Mouse (Mus musculus) liver, adult 2 months (tissue): ENCODE data around the gene Gorasp1. TPM values are rescaled to one million over a fixed set of nuclear protein-coding genes. Genes with fewer than 3 reads are reported as not detected.

ENCODE experiments used
- DNase-seq: peaks from one replicate; pipeline ENCODE4 v3.0.0-alpha.2; 2011; ENCODE audit warnings: low read depth, low spot score; ENCODE audit errors: extremely low read depth
- H3K27ac ChIP-seq: fragments of 200-500 bp; replicated peaks from 2 replicates; pipeline ENCODE4 v1.5.1; 2012; ENCODE audit warnings: low read depth, mild to moderate bottlenecking, control low read depth, inconsistent platforms, low read length; ENCODE audit not compliant: insufficient read depth
- H3K27me3 ChIP-seq: fragments of 200-500 bp; 2 replicates; pipeline ENCODE4 v1.6.1; 2012; ENCODE audit warnings: mild to moderate bottlenecking, moderate library complexity, low read length, inconsistent platforms; ENCODE audit not compliant: control insufficient read depth, insufficient read depth
- H3K36me3 ChIP-seq: fragments of 200-500 bp; 2 replicates; pipeline ENCODE4 v1.6.1; 2012; ENCODE audit warnings: low read length, inconsistent platforms; ENCODE audit not compliant: control insufficient read depth, insufficient read depth
- H3K4me1 ChIP-seq: fragments of 200-500 bp; 2 replicates; pipeline ENCODE4 v1.6.1; 2011; ENCODE audit warnings: low read length; ENCODE audit not compliant: control insufficient read depth, insufficient read depth
- H3K4me3 ChIP-seq: fragments of 200-500 bp; 2 replicates; pipeline ENCODE4 v1.5.1; 2011; ENCODE audit warnings: low read depth, mild to moderate bottlenecking, control low read depth, low read length, moderate library complexity; ENCODE audit not compliant: insufficient read depth
- H3K79me2 ChIP-seq: fragments of 200-500 bp; 2 replicates; pipeline ENCODE4 v1.6.1; 2012; ENCODE audit warnings: inconsistent platforms, mild to moderate bottlenecking, low read length, moderate library complexity; ENCODE audit not compliant: control insufficient read depth, insufficient read depth
- H3K9ac ChIP-seq: fragments of 200-500 bp; 2 replicates; pipeline ENCODE4 v1.6.1; 2012; ENCODE audit warnings: low read depth, mild to moderate bottlenecking, control low read depth, inconsistent platforms, low read length
- CTCF ChIP-seq: fragments of 200-500 bp; IDR thresholded peaks from 2 replicates; pipeline ENCODE4 v1.5.1; 2011; ENCODE audit warnings: low read depth, low read length, control low read depth
- POLR2A ChIP-seq: fragments of 200-500 bp; IDR thresholded peaks from 2 replicates; pipeline ENCODE4 v1.6.1; 2011; ENCODE audit warnings: low read length, control low read depth; ENCODE audit not compliant: insufficient read depth; ENCODE audit errors: extremely low read depth
- WGBS: fragments of 180-500 bp; shearing (Covaris S2); methylation state at CpG from one replicate; pipeline ENCODE4 v1.1.7; 2018; 5-methylcytosine and 5-hydroxymethylcytosine counted together
- polyA plus RNA-seq: library from polyadenylated mRNA; depleted of rRNA; stranded (reverse); fragments of >200 nt; gene quantifications from 2 replicates; pipeline ENCODE4 v1.2.3, GENCODE M21; 2012; rRNA removed
- total RNA-seq: library from RNA; depleted of rRNA; stranded (reverse); fragments of >200 nt; gene quantifications from 2 replicates; pipeline ENCODE4 v1.2.3, GENCODE M21; 2014; rRNA removed

Gorasp1 gene
- total and polyA plus RNA-seq, 2 experiments, result 10.9 to 18.1 TPM

- DNase-seq, result no peak
- Histone ChIP-seq H3K4me3 (no peak overlapping the region), H3K36me3 (no peaks in the 10 kb centered on the region), H3K9ac (no peak overlapping the region), H3K27me3 (no peaks in the 10 kb centered on the region), H3K79me2 (no peaks in the 10 kb centered on the region), H3K4me1 (no peaks in the 10 kb centered on the region), H3K27ac (no peak overlapping the region)
- TF ChIP-seq POLR2A (no peak), CTCF (no peak)
- 75% methylated on average over 2 of the region's 2 CpGs for WGBS
Measured at GRCm38 (mm10) chr9:119888843-119889246, 48.5 kb downstream of the Gorasp1 start.

DNA sequence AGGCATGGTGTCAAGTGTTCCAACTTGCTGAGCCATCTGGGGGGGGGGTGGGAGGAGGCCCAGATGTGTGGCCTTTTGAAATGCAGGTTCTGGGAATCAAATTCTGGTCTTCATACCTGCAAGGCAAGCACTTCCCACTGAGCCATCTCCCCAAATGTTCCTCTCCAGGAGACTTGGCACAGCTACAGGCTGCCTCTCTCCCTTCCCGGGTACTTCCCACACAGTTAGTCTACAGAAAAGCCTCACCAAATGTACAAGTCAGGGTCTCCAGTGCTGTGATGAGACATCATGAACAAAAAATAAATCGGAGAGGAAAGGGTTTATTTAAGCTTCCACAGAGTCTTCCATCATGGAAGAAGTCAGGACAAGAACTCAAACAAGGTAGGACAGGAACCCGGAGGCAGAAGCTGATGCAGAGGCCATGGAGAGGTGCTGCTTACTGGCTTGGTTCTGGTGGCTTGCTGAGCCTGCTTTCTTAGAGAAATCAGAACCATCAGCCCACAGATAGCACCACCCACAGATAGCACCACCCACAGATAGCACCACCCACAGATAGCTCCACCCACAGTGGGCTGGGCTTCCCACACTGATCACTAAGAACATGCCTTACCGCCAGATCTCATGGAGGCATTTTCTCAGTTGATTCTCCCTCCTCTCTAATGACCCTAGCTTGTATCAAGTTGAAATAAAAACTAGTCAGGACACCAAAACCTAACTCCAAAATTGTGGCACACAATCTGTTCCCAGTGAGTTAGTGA lies 50.0 kb downstream of the Gorasp1 start:
- H3K36me3 ChIP-seq, result no peaks in the 10 kb centered on the region
- no peaks in the 10 kb centered on the region for H3K4me1 ChIP-seq
- 79% methylated on average over 4 of the region's 4 CpGs for WGBS
- peak; percentile 39 for DNase-seq
- no peak for TF ChIP-seq CTCF
- no peak for TF ChIP-seq POLR2A
- H3K27me3 ChIP-seq, result no peaks in the 10 kb centered on the region
- no peaks in the 10 kb centered on the region for H3K79me2 ChIP-seq
- no peak overlapping the region for H3K27ac ChIP-seq
- no peak overlapping the region for H3K9ac ChIP-seq
- H3K4me3 ChIP-seq, result no peak overlapping the region

Other genes with a start within 250 kb of the Gorasp1 start
- not detected in 2 replicates for gene Scn10a, start 218.2 kb downstream of the Gorasp1 start, total RNA-seq
- gene Scn10a, start 218.2 kb downstream of the Gorasp1 start, polyA plus RNA-seq, result 0.02 TPM in 1 of 2 replicates, not detected in the other
- not detected in 2 replicates for gene Scn11a, start 112.1 kb downstream of the Gorasp1 start, total RNA-seq
- not detected in 2 replicates for gene Scn11a, start 112.1 kb downstream of the Gorasp1 start, polyA plus RNA-seq
- gene Wdr48, start 42.7 kb downstream of the Gorasp1 start, total RNA-seq, result 23.3 and 24.5 TPM in 2 replicates
- 12.5 and 13.3 TPM in 2 replicates for gene Wdr48, start 42.7 kb downstream of the Gorasp1 start, polyA plus RNA-seq
- 0.07 TPM in 1 of 2 replicates, not detected in the other for gene Ttc21a, start within 50 bp of the Gorasp1 start, total RNA-seq
- not detected in 2 replicates for gene Ttc21a, start within 50 bp of the Gorasp1 start, polyA plus RNA-seq
- 5.8 and 9.2 TPM in 2 replicates for gene Csrnp1, start 47.1 kb upstream of the Gorasp1 start, total RNA-seq
- 9.7 and 10.4 TPM in 2 replicates for gene Csrnp1, start 47.1 kb upstream of the Gorasp1 start, polyA plus RNA-seq
- under 0.01 and 0.09 TPM in 2 replicates for gene Xirp1, start 86.0 kb upstream of the Gorasp1 start, total RNA-seq
- gene Xirp1, start 86.0 kb upstream of the Gorasp1 start, polyA plus RNA-seq, result 0.11 TPM in 2 replicates
- 0.09 and 0.40 TPM in 2 replicates for gene Cx3cr1, start 132.3 kb upstream of the Gorasp1 start, total RNA-seq
- 0.27 and 0.39 TPM in 2 replicates for gene Cx3cr1, start 132.3 kb upstream of the Gorasp1 start, polyA plus RNA-seq
- gene Ccr8, start 154.5 kb upstream of the Gorasp1 start, total RNA-seq, result not detected in 2 replicates
- 0.07 TPM in 1 of 2 replicates, not detected in the other for gene Ccr8, start 154.5 kb upstream of the Gorasp1 start, polyA plus RNA-seq
- 18.7 and 24.6 TPM in 2 replicates for gene Slc25a38, start 172.8 kb upstream of the Gorasp1 start, total RNA-seq
- 39.3 and 44.2 TPM in 2 replicates for gene Slc25a38, start 172.8 kb upstream of the Gorasp1 start, polyA plus RNA-seq
- gene Rpsa, start 190.1 kb upstream of the Gorasp1 start, total RNA-seq, result 646 and 710 TPM in 2 replicates
- gene Rpsa, start 190.1 kb upstream of the Gorasp1 start, polyA plus RNA-seq, result 896 and 1,141 TPM in 2 replicates
- 0.13 TPM in 1 of 2 replicates, not detected in the other for gene Mobp, start 212.1 kb upstream of the Gorasp1 start, total RNA-seq
- not detected in 2 replicates for gene Mobp, start 212.1 kb upstream of the Gorasp1 start, polyA plus RNA-seq